Mouse (Mus musculus): ENCODE data around the gene Fam221a. TPM values are rescaled to one million over a fixed set of nuclear protein-coding genes. Genes with fewer than 3 reads are reported as not detected.
"Not testable (repeated sequence)": the region's sequence is repeated elsewhere in the genome, so short reads cannot be mapped to it uniquely, and the experiment has no call there.

Fam221a gene
- polyA plus RNA-seq, 1 experiment from 2014 or later, result 5.5 TPM

DNA sequence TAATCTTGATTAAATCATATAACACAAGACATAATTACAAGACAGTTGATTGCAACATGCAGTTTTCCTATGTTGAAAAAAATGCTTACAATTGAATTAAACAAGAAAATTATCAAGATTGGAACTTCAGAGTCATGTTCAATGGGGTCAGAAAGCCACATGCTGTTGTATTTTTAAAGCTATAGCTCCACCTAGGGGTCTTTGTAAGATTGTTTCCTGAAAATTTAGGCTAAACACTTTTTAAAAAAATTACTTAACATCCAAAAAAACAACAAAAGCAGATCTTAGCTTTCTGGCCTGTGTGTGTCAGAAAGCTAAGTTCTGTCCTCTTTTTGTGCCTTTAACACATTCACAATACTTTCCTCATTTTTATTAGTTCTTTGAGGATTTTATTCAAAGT lies 30.8 kb downstream of the Fam221a start:
- DNase-seq (ENCODE audit: low spot score), result no peak

GRCm38 (mm10) chr6:49410830-49411229 lies 43.3 kb downstream of the Fam221a start:
- WGBS, result 80% methylated on average over 3 of the region's 3 CpGs

More for the DNA sequence above, 30.8 kb downstream of the Fam221a start:
- Histone ChIP-seq H3K27ac (ENCODE audit: low read depth, low read length) (no peak overlapping the region), H3K4me1 (replicated peaks; ENCODE audit: control insufficient read depth, insufficient read depth, low read length) (no peaks in the 10 kb centered on the region), H3K27me3 (ENCODE audit: control insufficient read depth, insufficient read depth, low read length) (no peaks in the 10 kb centered on the region), H3K4me3 (ENCODE audit: low read depth, low read length) (no peak overlapping the region), H3K9me3 (ENCODE audit: control insufficient read depth, low read length) (no peaks in the 10 kb centered on the region), H3K4me2 (ENCODE audit: low read depth, low read length, severe bottlenecking) (no peak overlapping the region), H3K9ac (ENCODE audit: low read length) (no peak overlapping the region), H3K36me3 (ENCODE audit: control insufficient read depth, insufficient read depth, low read length) (no peaks in the 10 kb centered on the region)
- no peak for ATAC-seq (replicated peaks; ENCODE audit: low FRiP score)

GRCm38 (mm10) chr6:49412967-49413366 lies 45.4 kb downstream of the Fam221a start:
- WGBS, result 51% methylated on average over 2 of the region's 2 CpGs
- H3K27me3 ChIP-seq (ENCODE audit: control insufficient read depth, insufficient read depth, low read length); ATAC-seq (replicated peaks; ENCODE audit: low FRiP score); H3K9ac ChIP-seq (ENCODE audit: low read length); DNase-seq (ENCODE audit: low spot score); H3K4me3 ChIP-seq (ENCODE audit: low read depth, low read length); H3K27ac ChIP-seq (ENCODE audit: low read depth, low read length); H3K9me3 ChIP-seq (ENCODE audit: control insufficient read depth, low read length); H3K4me1 ChIP-seq (replicated peaks; ENCODE audit: control insufficient read depth, insufficient read depth, low read length); H3K4me2 ChIP-seq (ENCODE audit: low read depth, low read length, severe bottlenecking); H3K36me3 ChIP-seq (ENCODE audit: control insufficient read depth, insufficient read depth, low read length): not testable (repeated sequence)

More at GRCm38 (mm10) chr6:49410830-49411229, 43.3 kb downstream of the Fam221a start:
- no peaks in the 10 kb centered on the region for H3K4me1 ChIP-seq (replicated peaks; ENCODE audit: control insufficient read depth, insufficient read depth, low read length)
- no peaks in the 10 kb centered on the region for H3K27me3 ChIP-seq (ENCODE audit: control insufficient read depth, insufficient read depth, low read length)
- H3K4me2 ChIP-seq (ENCODE audit: low read depth, low read length, severe bottlenecking), result no peak overlapping the region
- H3K9ac ChIP-seq (ENCODE audit: low read length), result no peak overlapping the region
- H3K36me3 ChIP-seq (ENCODE audit: control insufficient read depth, insufficient read depth, low read length), result no peaks in the 10 kb centered on the region
- no peak overlapping the region for H3K27ac ChIP-seq (ENCODE audit: low read depth, low read length)
- ATAC-seq (replicated peaks; ENCODE audit: low FRiP score) (no peak), DNase-seq (ENCODE audit: low spot score) (no peak)
- no peak overlapping the region for H3K4me3 ChIP-seq (ENCODE audit: low read depth, low read length)
- H3K9me3 ChIP-seq (ENCODE audit: control insufficient read depth, low read length), result no peaks in the 10 kb centered on the region

DNA sequence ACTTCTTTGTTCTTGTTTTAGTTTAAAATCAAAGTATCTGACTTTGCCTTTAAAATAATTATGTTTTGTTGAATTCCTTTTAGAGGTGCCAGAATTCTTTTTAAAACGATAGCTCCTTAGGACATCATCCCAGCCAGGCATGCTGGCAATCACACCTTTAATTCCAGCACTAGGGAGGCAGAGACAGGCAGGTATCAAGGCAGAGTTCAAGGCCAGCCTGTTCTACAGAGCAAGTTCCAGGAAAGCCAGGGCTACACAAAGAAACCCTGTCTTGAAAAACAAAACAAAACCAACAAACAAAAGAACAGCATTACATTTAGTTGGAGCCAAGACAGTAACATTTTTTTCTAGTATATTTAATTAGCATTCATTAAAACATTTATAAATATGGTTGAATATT lies 48.4 kb downstream of the Fam221a start:
- Histone ChIP-seq H3K4me3 (ENCODE audit: low read depth, low read length) (no peak overlapping the region), H3K9ac (ENCODE audit: low read length) (no peak overlapping the region), H3K27ac (ENCODE audit: low read depth, low read length) (no peak overlapping the region), H3K4me2 (ENCODE audit: low read depth, low read length, severe bottlenecking) (no peak overlapping the region), H3K36me3 (ENCODE audit: control insufficient read depth, insufficient read depth, low read length) (no peaks in the 10 kb centered on the region), H3K27me3 (ENCODE audit: control insufficient read depth, insufficient read depth, low read length) (no peaks in the 10 kb centered on the region), H3K9me3 (ENCODE audit: control insufficient read depth, low read length) (no peaks in the 10 kb centered on the region), H3K4me1 (replicated peaks; ENCODE audit: control insufficient read depth, insufficient read depth, low read length) (no peaks in the 10 kb centered on the region)
- no peak for DNase-seq (ENCODE audit: low spot score)
- 86% methylated on average over 1 of the region's 1 CpGs for WGBS
- no peak for ATAC-seq (replicated peaks; ENCODE audit: low FRiP score)

GRCm38 (mm10) chr6:49437306-49437705 lies 69.8 kb downstream of the Fam221a start:
- Histone ChIP-seq H3K9me3 (ENCODE audit: control insufficient read depth, low read length) (no peaks in the 10 kb centered on the region), H3K27ac (ENCODE audit: low read depth, low read length) (no peak overlapping the region), H3K4me1 (replicated peaks; ENCODE audit: control insufficient read depth, insufficient read depth, low read length) (no peaks in the 10 kb centered on the region), H3K9ac (ENCODE audit: low read length) (no peak overlapping the region), H3K4me2 (ENCODE audit: low read depth, low read length, severe bottlenecking) (no peak overlapping the region), H3K27me3 (ENCODE audit: control insufficient read depth, insufficient read depth, low read length) (no peaks in the 10 kb centered on the region), H3K36me3 (ENCODE audit: control insufficient read depth, insufficient read depth, low read length) (no peaks in the 10 kb centered on the region), H3K4me3 (ENCODE audit: low read depth, low read length) (no peak overlapping the region)
- ATAC-seq (replicated peaks; ENCODE audit: low FRiP score) (no peak), DNase-seq (ENCODE audit: low spot score) (no peak)
- 83% methylated on average over 1 of the region's 1 CpGs for WGBS

Other genes starting within 250 kb of the Fam221a start
- gene Igf2bp3, start 152.8 kb upstream of the Fam221a start, polyA plus RNA-seq (2014; fragmentation: Nextera tagmentation; extraction: Ambion mirVana), result 121 and 132 TPM in 2 replicates
- 64.4 and 68.5 TPM in 2 replicates for gene Tra2a, start 103.7 kb upstream of the Fam221a start, polyA plus RNA-seq (2014; fragmentation: Nextera tagmentation; extraction: Ambion mirVana)
- gene Ccdc126, start 48.5 kb upstream of the Fam221a start, polyA plus RNA-seq (2014; fragmentation: Nextera tagmentation; extraction: Ambion mirVana), result 5.0 and 5.5 TPM in 2 replicates
- 0.11 and 0.24 TPM in 2 replicates for gene Stk31, start 27.9 kb downstream of the Fam221a start, polyA plus RNA-seq (2014; fragmentation: Nextera tagmentation; extraction: Ambion mirVana)